Mouse (Mus musculus): ENCODE measurements around the gene Slc5a5.

- TF ChIP-seq CTCF (IDR thresholded peaks at IDR 0.05; ENCODE audit: low read depth) (no peak), EP300 (IDR thresholded peaks at IDR 0.05; ENCODE audit: low read depth) (no peak)
These were observed 9.7 kb upstream of the Slc5a5 start for GRCm38 (mm10) chr8:70902211-70902610.

Measured in liver, embryonic 14.5 days (tissue).